Mouse (Mus musculus) heart, adult 2 months (tissue): ENCODE results near the gene Saa3. TPM values are rescaled to one million over a fixed set of nuclear protein-coding genes. Genes with fewer than 3 reads are reported as not detected.
A peak's percentile ranks its signal among the peaks of the same experiment; 100 is the strongest.

Experiments
- DNase-seq, 2 experiments: peaks; one replicate each; pipeline ENCODE4 v3.0.0; 2021
- H3K27ac ChIP-seq: fragments of 200-600 bp; 2 replicates; pipeline ENCODE4 v1.8.1; 2022
- H3K27me3 ChIP-seq: fragments of 200-500 bp; 2 replicates; pipeline ENCODE4 v1.6.1; 2012; ENCODE audit warnings: mild to moderate bottlenecking, low read length, inconsistent platforms, mixed read lengths; ENCODE audit not compliant: control insufficient read depth, insufficient read depth
- H3K36me3 ChIP-seq: fragments of 200-500 bp; 2 replicates; pipeline ENCODE4 v1.6.1; 2012; ENCODE audit warnings: low read length, inconsistent platforms; ENCODE audit not compliant: control insufficient read depth, insufficient read depth
- H3K4me1 ChIP-seq: fragments of 200-500 bp; 2 replicates; pipeline ENCODE4 v1.6.1; 2011; ENCODE audit warnings: low read length; ENCODE audit not compliant: control insufficient read depth, insufficient read depth
- H3K4me3 ChIP-seq: fragments of 200-600 bp; 2 replicates; pipeline ENCODE4 v1.8.1; 2022
- H3K79me2 ChIP-seq: fragments of 200-500 bp; replicated peaks from 2 replicates; pipeline ENCODE4 v1.6.1; 2012; ENCODE audit warnings: mild to moderate bottlenecking, inconsistent platforms, low read length, moderate library complexity, mixed read lengths; ENCODE audit not compliant: control insufficient read depth, insufficient read depth
- H3K9ac ChIP-seq: fragments of 200-500 bp; 2 replicates; pipeline ENCODE4 v1.6.1; 2012; ENCODE audit warnings: low read depth, mild to moderate bottlenecking, control low read depth, inconsistent platforms, low read length, mixed read lengths
- CTCF ChIP-seq: fragments of 200-600 bp; IDR thresholded peaks from 2 replicates; pipeline ENCODE4 v1.8.1; 2022; ENCODE audit warnings: antibody characterized with exemption, mild to moderate bottlenecking, moderate library complexity
- EP300 ChIP-seq: fragments of 200-500 bp; IDR thresholded peaks from 2 replicates; pipeline ENCODE4 v1.6.1; 2011; ENCODE audit warnings: low read depth, low read length, control low read depth; ENCODE audit not compliant: insufficient read depth
- POLR2A ChIP-seq: fragments of 200-500 bp; IDR thresholded peaks from 2 replicates; pipeline ENCODE4 v1.6.1; 2011; ENCODE audit warnings: mild to moderate bottlenecking, low read depth, low read length, control low read depth; ENCODE audit not compliant: insufficient read depth
- WGBS: fragments of 180-500 bp; shearing (Covaris S2); methylation state at CpG from one replicate; pipeline ENCODE4 v1.1.7; 2018; 5-methylcytosine and 5-hydroxymethylcytosine counted together
- intact Hi-C: fragments of 180-260 bp; cut with DNase I; formaldehyde crosslinking; loops from one replicate; pipeline ENCODE4 v1.15.1; 2025
- polyA plus RNA-seq: library from polyadenylated mRNA; depleted of rRNA; stranded (reverse); fragments of >200 nt; gene quantifications from 2 replicates; pipeline ENCODE4 v1.2.3, GENCODE M21; 2012; rRNA removed
- total RNA-seq, 2 experiments: library from RNA; stranded (reverse); gene quantifications; 2 replicates each; pipeline ENCODE4 v1.2.3; 2021

Gene Saa3
- total and polyA plus RNA-seq, 3 experiments = 1.2 to 2.7 (median 1.5) TPM

DNA sequence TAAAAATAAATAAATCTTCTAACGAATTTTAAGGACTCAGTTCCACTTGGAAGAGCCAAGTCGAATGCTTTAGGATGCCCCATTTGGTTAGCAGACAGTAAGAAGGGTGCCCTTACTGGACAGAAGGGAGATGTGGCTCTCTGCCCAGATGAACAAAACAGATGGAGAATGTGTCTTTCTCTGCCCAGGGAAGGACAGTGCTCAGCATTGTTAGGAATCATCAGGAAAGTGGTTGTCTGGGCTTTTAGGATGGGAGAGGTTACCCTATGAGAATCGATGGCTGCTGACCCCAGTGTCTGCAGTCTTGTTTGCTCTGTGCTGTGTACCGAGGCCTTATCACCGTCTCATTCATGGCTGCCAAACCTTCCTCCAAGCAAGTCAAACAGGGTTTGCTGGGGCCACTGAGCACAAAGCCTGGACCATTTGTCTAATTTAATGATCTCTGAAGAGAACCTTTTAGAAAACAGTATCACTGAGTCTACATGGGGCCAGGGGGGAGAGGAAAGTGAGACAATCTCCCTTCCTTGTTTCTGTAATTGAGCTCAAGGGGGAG, 38.6 kb downstream of the Saa3 start:
- no peak for DNase-seq
- Histone ChIP-seq H3K79me2 (no peaks in the 10 kb centered on the region), H3K4me3 (no peak overlapping the region), H3K9ac (no peak overlapping the region), H3K27ac (no peak overlapping the region), H3K36me3 (no peaks in the 10 kb centered on the region), H3K4me1 (no peaks in the 10 kb centered on the region), H3K27me3 (no peaks in the 10 kb centered on the region)
- no peak for TF ChIP-seq CTCF
- TF ChIP-seq EP300 = no peak
- TF ChIP-seq POLR2A = no peak
- WGBS = 49% methylated on average over 5 of the region's 5 CpGs
- intact Hi-C loops = no loop called here

DNA sequence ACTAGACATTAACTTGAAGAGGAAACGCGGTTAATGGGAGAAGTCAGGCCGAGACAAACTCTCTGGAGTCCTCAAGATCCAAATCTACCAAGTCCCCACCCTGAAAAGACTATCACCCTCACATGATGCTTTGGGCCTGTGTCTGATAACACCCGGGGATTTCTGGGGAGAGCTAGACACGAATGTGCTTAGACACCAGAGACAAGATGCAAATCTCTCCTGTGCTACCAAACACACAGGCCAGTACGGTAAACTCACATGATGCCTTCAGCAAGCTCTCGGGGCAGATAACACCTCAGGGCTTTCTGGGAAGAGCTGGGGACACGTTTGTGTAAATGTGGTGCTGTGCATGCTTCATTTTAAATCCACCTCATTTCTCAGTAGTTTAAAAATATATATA, 39.6 kb downstream of the Saa3 start:
- Histone ChIP-seq H3K27me3 (no peaks in the 10 kb centered on the region), H3K4me1 (no peaks in the 10 kb centered on the region), H3K4me3 (no peak overlapping the region), H3K27ac (no peak overlapping the region), H3K36me3 (no peaks in the 10 kb centered on the region), H3K79me2 (no peaks in the 10 kb centered on the region), H3K9ac (no peak overlapping the region)
- 72% methylated on average over 8 of the region's 8 CpGs for WGBS
- TF ChIP-seq CTCF (no peak), POLR2A (no peak), EP300 (no peak)
- DNase-seq = no peak
- intact Hi-C loops = no loop called here

DNA sequence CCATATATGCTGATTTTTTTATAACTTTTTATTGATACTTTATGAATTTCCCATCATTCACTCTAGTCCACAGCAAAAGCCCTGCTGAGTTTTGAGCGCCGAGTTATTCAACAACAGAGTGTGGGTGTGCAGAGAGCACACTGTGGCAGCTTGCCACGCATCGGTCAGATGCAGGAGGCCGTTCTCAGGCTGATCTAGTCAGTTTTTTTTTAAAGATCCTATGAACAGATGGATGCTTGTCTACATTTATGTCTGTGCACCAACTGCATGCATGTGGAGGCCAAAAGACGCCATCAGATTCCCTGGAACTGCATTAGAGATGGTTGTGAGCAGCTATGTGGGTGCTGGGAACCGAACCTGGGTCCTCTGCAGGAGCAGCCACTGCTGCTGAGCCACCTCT, 40.4 kb downstream of the Saa3 start:
- no peaks in the 10 kb centered on the region for H3K79me2 ChIP-seq
- TF ChIP-seq EP300 (no peak), POLR2A (no peak), CTCF (no peak)
- H3K27ac ChIP-seq = no peak overlapping the region
- H3K9ac ChIP-seq = no peak overlapping the region
- no peak for DNase-seq
- intact Hi-C loops = no loop called here
- H3K27me3 ChIP-seq = no peaks in the 10 kb centered on the region
- 91% methylated on average over 7 of the region's 7 CpGs for WGBS
- H3K4me1 ChIP-seq = no peaks in the 10 kb centered on the region
- no peaks in the 10 kb centered on the region for H3K36me3 ChIP-seq
- H3K4me3 ChIP-seq = no peak overlapping the region

DNA sequence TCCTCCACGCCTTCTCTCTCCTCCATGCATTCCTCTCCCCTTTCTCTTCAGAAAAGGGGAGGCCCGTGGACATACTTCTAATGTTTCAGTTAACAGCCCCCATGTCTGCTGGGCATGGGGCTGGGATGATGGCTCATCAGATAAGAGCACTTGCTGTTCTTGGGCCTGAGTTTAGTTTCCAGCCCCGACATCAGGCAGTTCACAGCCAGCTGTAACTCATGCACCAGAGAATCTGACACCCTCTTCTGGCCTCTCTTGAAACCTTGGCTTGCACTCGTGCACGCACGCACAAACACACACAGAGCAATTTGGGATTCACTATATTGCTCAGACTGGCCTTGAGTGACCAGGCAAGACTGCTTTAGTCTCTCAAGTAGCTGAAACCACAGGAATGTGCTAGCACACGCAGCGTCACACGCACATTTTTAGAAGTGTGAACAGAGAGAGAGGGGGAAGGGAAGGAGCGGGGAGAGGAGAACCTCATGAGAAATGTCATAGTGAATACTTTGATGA, 43.3 kb downstream of the Saa3 start, which contains the start of gene Tph1:
Gene Tph1, minus strand, starts transcription at position 378 of the 513 bp plus-strand sequence.
- 37% methylated on average over 10 of the region's 10 CpGs for WGBS
- intact Hi-C loops = no loop called here
- TF ChIP-seq CTCF (no peak), EP300 (no peak), POLR2A (no peak)

DNA sequence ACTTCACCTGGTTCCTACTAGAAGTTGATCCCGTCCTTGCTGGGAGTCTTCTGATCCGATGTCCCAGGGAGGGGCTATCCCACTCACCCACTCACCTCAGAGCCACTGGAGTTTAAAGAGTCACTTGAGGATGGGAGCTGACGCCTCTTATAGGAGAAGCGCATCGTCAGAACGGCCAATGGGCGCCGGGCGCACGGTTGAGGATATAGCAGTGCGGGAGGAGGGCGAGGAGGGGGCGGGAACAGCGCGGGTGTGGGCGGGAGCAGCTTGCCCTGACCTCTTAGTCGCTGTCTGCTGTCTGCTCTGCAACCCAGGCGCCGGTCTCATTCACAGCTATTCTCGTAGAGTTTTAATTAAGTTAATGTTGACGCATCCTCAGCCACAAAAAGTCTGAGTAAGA, 48.2 kb downstream of the Saa3 start:
- Histone ChIP-seq H3K79me2 (no peaks in the 10 kb centered on the region), H3K36me3 (no peaks in the 10 kb centered on the region), H3K27ac (no peak overlapping the region), H3K4me3 (no peak overlapping the region), H3K4me1 (no peaks in the 10 kb centered on the region), H3K27me3 (no peaks in the 10 kb centered on the region), H3K9ac (no peak overlapping the region)
- TF ChIP-seq POLR2A (no peak), CTCF (no peak), EP300 (no peak)
- WGBS = 2% methylated on average over 21 of the region's 21 CpGs
- intact Hi-C loops = no loop called here
- no peak for DNase-seq

More for the DNA sequence above, 43.3 kb downstream of the Saa3 start, which contains the start of gene Tph1:
- H3K27ac ChIP-seq = no peak within 1 kb of the TSS
- H3K36me3 ChIP-seq = no peaks in the 10 kb centered on the region
- no peaks in the 10 kb centered on the region for H3K27me3 ChIP-seq
- no peaks in the 10 kb centered on the region for H3K4me1 ChIP-seq
- no peak for DNase-seq
- H3K79me2 ChIP-seq = no peaks in the 10 kb centered on the region
- H3K9ac ChIP-seq = no peak within 1 kb of the TSS
- H3K4me3 ChIP-seq = no peak within 1 kb of the TSS

DNA sequence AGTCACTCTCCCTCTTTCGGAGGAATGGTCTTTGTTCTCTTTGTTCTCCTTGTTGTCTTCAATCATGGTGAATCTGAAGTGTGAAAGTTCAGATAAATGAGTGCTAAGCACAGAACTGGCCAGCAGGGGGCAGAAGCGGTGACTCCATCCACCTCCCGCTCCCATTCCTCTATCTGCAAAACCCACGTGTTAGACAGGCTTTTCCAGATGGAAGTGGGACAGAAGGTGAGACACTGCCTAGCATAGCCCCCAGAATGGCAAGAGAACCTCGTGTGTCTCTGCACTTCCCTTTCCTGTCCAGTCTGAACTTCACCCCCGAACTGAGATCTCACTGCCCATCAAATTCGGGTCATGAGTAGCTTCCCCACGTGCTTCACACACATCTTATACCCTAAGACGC, 50.3 kb downstream of the Saa3 start:
- no peaks in the 10 kb centered on the region for H3K79me2 ChIP-seq
- H3K27ac ChIP-seq = no peak overlapping the region
- H3K27me3 ChIP-seq = no peaks in the 10 kb centered on the region
- DNase-seq = no peak
- no peak for TF ChIP-seq POLR2A
- peak; percentile 57 for TF ChIP-seq CTCF
- TF ChIP-seq EP300 = no peak
- no peak overlapping the region for H3K4me3 ChIP-seq
- H3K4me1 ChIP-seq = no peaks in the 10 kb centered on the region
- no peak overlapping the region for H3K9ac ChIP-seq
- no peaks in the 10 kb centered on the region for H3K36me3 ChIP-seq
- intact Hi-C loops = no loop called here
- 33% methylated on average over 9 of the region's 9 CpGs for WGBS

Other genes starting within 250 kb of the Saa3 start
- gene Sergef, start 75.9 kb downstream of the Saa3 start, total RNA-seq = 1 to 10 TPM; 2.9 to 5.1 TPM
- gene Sergef, start 75.9 kb downstream of the Saa3 start, polyA plus RNA-seq = 3.6 and 4.9 TPM in 2 replicates
- not detected for gene Tph1, start 43.2 kb downstream of the Saa3 start, total RNA-seq
- gene Tph1, start 43.2 kb downstream of the Saa3 start, polyA plus RNA-seq = 0.23 TPM in 1 of 2 replicates, not detected in the other
- gene Saal1, start 5.0 kb downstream of the Saa3 start, total RNA-seq = 1 to 10 TPM; 3.8 to 4.0 TPM
- 2.3 and 3.1 TPM in 2 replicates for gene Saal1, start 5.0 kb downstream of the Saa3 start, polyA plus RNA-seq
- gene Saa4, start 16.9 kb upstream of the Saa3 start, total RNA-seq = not detected
- not detected in 2 replicates for gene Saa4, start 16.9 kb upstream of the Saa3 start, polyA plus RNA-seq
- gene Saa1, start 27.3 kb upstream of the Saa3 start, total RNA-seq = not detected
- not detected in 2 replicates for gene Saa1, start 27.3 kb upstream of the Saa3 start, polyA plus RNA-seq
- not detected for gene Saa2, start 36.1 kb upstream of the Saa3 start, total RNA-seq
- gene Saa2, start 36.1 kb upstream of the Saa3 start, polyA plus RNA-seq = not detected in 2 replicates
- 1 to 10 TPM; 7.5 to 9.2 TPM for gene Hps5, start 80.4 kb upstream of the Saa3 start, total RNA-seq
- 5.2 and 8.4 TPM in 2 replicates for gene Hps5, start 80.4 kb upstream of the Saa3 start, polyA plus RNA-seq
- 10 to 100 TPM; 15.7 to 17.2 TPM for gene Gtf2h1, start 80.4 kb upstream of the Saa3 start, total RNA-seq
- 4.8 and 8.9 TPM in 2 replicates for gene Gtf2h1, start 80.4 kb upstream of the Saa3 start, polyA plus RNA-seq
- 100 to 1,000 TPM; 738 to 741 TPM for gene Ldha, start 125.8 kb upstream of the Saa3 start, total RNA-seq
- gene Ldha, start 125.8 kb upstream of the Saa3 start, polyA plus RNA-seq = 674 and 1,134 TPM in 2 replicates
- gene Ldhc, start 145.5 kb upstream of the Saa3 start, total RNA-seq = not detected
- 1.1 and 2.3 TPM in 2 replicates for gene Ldhc, start 145.5 kb upstream of the Saa3 start, polyA plus RNA-seq
- gene Tsg101, start 204.3 kb upstream of the Saa3 start, total RNA-seq = 10 to 100 TPM; 56.5 to 62.5 TPM
- 64.3 and 97.0 TPM in 2 replicates for gene Tsg101, start 204.3 kb upstream of the Saa3 start, polyA plus RNA-seq
- 10 to 100 TPM in 1 of 2 experiments, 1 to 10 TPM in 1; 9.0 to 10.3 TPM for gene Uevld, start 242.8 kb upstream of the Saa3 start, total RNA-seq
- 2.9 and 5.0 TPM in 2 replicates for gene Uevld, start 242.8 kb upstream of the Saa3 start, polyA plus RNA-seq